Mouse (Mus musculus): Measurements from ENCODE around the gene Prdx2.

- TF ChIP-seq CTCF (IDR thresholded peaks at IDR 0.05; ENCODE audit: low read depth) (no peak), EP300 (IDR thresholded peaks at IDR 0.05; ENCODE audit: low read depth) (no peak)
Observed at GRCm38 (mm10) chr8:84943699-84944098, 25.7 kb upstream of the Prdx2 start.
